Mouse (Mus musculus): ENCODE data around the gene Olfr250. TPM values are rescaled to one million over a fixed set of nuclear protein-coding genes. Genes with fewer than 3 reads are reported as not detected.
"Not testable (repeated sequence)": the region's sequence is repeated elsewhere in the genome, so short reads cannot be mapped to it uniquely, and the experiment has no call there.

The Olfr250 gene
- 0.11 and 0.20 TPM in 2 replicates for polyA plus RNA-seq (2015; fragmentation: Nextera tagmentation; extraction: Ambion mirVana)

DNA sequence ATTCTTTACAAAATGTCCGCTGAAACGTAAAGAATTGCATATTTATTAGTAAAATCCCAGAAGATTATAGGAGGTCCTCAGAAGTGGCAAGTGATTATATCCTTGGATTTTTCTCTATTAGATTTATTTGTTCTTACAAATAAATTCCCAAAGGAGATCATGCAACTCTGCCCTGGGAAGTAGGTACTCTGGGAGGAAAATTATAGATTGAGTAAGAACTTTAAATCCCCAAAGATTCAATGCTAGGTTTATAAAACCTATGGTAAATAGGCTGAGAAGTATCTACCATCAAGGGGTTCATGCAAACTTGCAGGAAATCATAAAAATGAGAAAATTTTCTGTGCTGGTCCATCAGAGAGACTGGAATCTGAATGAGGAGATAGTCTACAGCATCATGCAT is at the start of gene Olfr250:
TSS of gene Olfr250 (plus strand) at position 301 of the 400 bp plus-strand sequence.
- Histone ChIP-seq H3K9me3 (replicated peaks) (no peaks in the 10 kb centered on the region), H3K9ac (no peak within 1 kb of the TSS), H3K36me3 (no peaks in the 10 kb centered on the region), H3K27me3 (no peaks in the 10 kb centered on the region), H3K4me3 (replicated peaks) (no peak within 1 kb of the TSS), H3K4me1 (no peaks in the 10 kb centered on the region), H3K27ac (replicated peaks) (no peak within 1 kb of the TSS), H3K4me2 (replicated peaks) (no peak within 1 kb of the TSS)
- ATAC-seq (ENCODE audit: insufficient number of reproducible peaks, low FRiP score, low TSS enrichment, low read depth) = no peak
- WGBS = 82% methylated on average over 2 of the region's 2 CpGs

DNA sequence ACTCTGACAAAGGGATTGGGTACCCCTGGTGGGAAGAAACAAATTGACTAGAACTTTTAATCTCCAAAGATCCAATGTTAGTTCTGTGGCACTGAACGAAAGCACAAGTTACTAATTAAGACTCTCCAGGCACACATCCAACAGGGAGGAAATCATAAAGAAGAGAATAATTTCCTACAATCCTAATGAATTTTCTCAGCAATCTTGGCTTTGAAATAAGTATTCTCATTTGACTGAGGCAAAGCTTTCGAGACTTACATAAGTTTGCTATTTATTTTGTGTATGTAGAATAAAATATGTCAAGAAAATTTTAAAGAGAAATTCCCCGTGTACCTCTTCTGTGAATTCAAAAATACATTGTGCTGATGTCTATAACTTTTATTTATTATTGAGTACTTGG is 37.9 kb upstream of the Olfr250 start, which contains the start of gene Olfr25:
TSS of gene Olfr25 (plus strand) at position 301 of the 400 bp plus-strand sequence.
- Histone ChIP-seq H3K4me1 (no peaks in the 10 kb centered on the region), H3K27me3 (no peaks in the 10 kb centered on the region), H3K9ac (no peak within 1 kb of the TSS), H3K4me3 (replicated peaks) (no peak within 1 kb of the TSS), H3K9me3 (replicated peaks) (no peaks in the 10 kb centered on the region), H3K36me3 (no peaks in the 10 kb centered on the region), H3K27ac (replicated peaks) (no peak within 1 kb of the TSS), H3K4me2 (replicated peaks) (no peak within 1 kb of the TSS)
- WGBS = 66% methylated on average over 3 of the region's 3 CpGs
- ATAC-seq (ENCODE audit: insufficient number of reproducible peaks, low FRiP score, low TSS enrichment, low read depth) = no peak

DNA sequence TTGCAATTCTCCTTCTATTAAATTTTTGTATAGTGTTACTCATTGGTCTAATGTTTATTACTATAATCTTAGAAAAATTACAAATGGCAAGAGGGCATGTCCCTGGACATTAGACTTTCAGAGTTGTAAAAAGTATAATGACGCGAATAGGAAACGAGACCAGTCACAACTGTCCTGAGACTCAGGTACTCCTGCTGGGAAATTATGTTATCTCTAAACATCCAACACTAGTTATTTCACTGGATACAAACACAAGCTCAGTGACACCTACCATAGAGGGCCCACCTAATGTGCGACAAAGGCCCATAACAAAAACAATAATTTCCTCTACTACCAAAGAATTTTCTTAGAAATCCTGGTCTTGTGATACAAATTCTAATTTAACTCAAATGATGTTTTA is 18.6 kb upstream of the Olfr250 start, which contains the start of gene Olfr898:
TSS of gene Olfr898 (plus strand) at position 301 of the 400 bp plus-strand sequence.
- no peak within 1 kb of the TSS for H3K4me2 ChIP-seq (replicated peaks)
- no peak for ATAC-seq (ENCODE audit: insufficient number of reproducible peaks, low FRiP score, low TSS enrichment, low read depth)
- H3K4me3 ChIP-seq (replicated peaks) = no peak within 1 kb of the TSS
- H3K27me3 ChIP-seq = no peaks in the 10 kb centered on the region
- H3K27ac ChIP-seq (replicated peaks) = no peak within 1 kb of the TSS
- no peak within 1 kb of the TSS for H3K9ac ChIP-seq
- 92% methylated on average over 4 of the region's 4 CpGs for WGBS
- no peaks in the 10 kb centered on the region for H3K36me3 ChIP-seq
- H3K4me1 ChIP-seq = no peaks in the 10 kb centered on the region
- H3K9me3 ChIP-seq (replicated peaks) = no peaks in the 10 kb centered on the region

- no peak within 1 kb of the TSS for H3K4me3 ChIP-seq (replicated peaks)
- ATAC-seq (ENCODE audit: insufficient number of reproducible peaks, low FRiP score, low TSS enrichment, low read depth) = no peak
- no peaks in the 10 kb centered on the region for H3K27me3 ChIP-seq
- H3K36me3 ChIP-seq = no peaks in the 10 kb centered on the region
- H3K9ac ChIP-seq = no peak within 1 kb of the TSS
- WGBS = 58% methylated on average over 2 of the region's 2 CpGs
- H3K9me3 ChIP-seq (replicated peaks) = no peaks in the 10 kb centered on the region
- no peak within 1 kb of the TSS for H3K4me2 ChIP-seq (replicated peaks)
- no peaks in the 10 kb centered on the region for H3K4me1 ChIP-seq
- no peak within 1 kb of the TSS for H3K27ac ChIP-seq (replicated peaks)
These were observed 10.1 kb downstream of the Olfr250 start, which contains the start of gene Olfr251 for GRCm38 (mm10) chr9:38376786-38377185. Gene Olfr251 (plus strand): TSS chr9:38377086.

- Histone ChIP-seq H3K9ac (no peak within 1 kb of the TSS), H3K4me3 (replicated peaks) (no peak within 1 kb of the TSS), H3K27ac (replicated peaks) (no peak within 1 kb of the TSS), H3K9me3 (replicated peaks) (no peaks in the 10 kb centered on the region), H3K4me1 (no peaks in the 10 kb centered on the region), H3K4me2 (replicated peaks) (no peak within 1 kb of the TSS), H3K27me3 (no peaks in the 10 kb centered on the region), H3K36me3 (no peaks in the 10 kb centered on the region)
- ATAC-seq (ENCODE audit: insufficient number of reproducible peaks, low FRiP score, low TSS enrichment, low read depth) = no peak
- WGBS = 70% methylated on average over 1 of the region's 1 CpGs
These were observed 34.7 kb downstream of the Olfr250 start, which contains the start of gene Olfr147 for GRCm38 (mm10) chr9:38401398-38401797. Gene Olfr147 (plus strand): TSS chr9:38401698.

DNA sequence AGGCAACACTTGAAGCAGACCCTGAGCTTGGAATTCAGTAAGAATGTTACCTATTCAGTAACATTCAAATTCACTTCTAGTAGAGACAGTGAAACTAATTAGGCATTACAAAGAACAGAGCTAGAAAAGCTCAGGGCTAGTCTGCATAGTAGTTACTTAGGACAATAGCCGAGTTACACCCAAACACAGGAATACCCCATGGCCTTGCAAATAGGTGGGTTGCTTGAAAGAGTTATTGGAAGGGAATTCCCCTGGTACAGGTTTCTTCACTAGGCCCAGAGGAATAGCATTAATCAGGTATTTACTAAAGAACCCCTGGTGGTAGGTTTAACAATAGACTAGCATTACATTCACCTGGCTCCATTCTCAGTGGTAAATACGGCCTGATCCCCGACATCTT is 40.8 kb downstream of the Olfr250 start:
- ATAC-seq (ENCODE audit: insufficient number of reproducible peaks, low FRiP score, low TSS enrichment, low read depth); H3K4me3 ChIP-seq (replicated peaks); H3K36me3 ChIP-seq; H3K27me3 ChIP-seq; H3K27ac ChIP-seq (replicated peaks); H3K4me1 ChIP-seq; H3K9me3 ChIP-seq (replicated peaks); H3K4me2 ChIP-seq (replicated peaks); H3K9ac ChIP-seq: not testable (repeated sequence)
- 92% methylated on average over 3 of the region's 3 CpGs for WGBS

DNA sequence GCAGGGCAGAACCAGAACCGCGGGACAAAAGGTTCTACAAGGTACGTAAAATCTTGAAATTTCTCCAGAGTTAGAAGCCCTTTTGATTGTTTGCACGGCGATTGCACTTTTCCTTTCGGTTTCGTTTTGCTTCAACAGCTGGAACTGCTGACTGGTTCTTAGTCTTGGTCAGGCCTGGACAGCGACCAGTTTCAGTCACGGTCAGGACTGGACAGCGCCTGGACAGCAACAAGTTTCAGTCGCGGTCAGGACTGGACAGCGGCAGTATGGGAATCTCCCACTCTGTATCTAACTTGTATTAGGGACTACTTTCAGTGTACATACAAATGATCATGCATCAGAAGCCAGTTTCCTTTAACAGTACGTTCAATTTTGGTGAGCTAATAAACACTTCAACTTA is 46.8 kb downstream of the Olfr250 start:
- not testable (repeated sequence) for H3K4me3 ChIP-seq (replicated peaks); H3K36me3 ChIP-seq; H3K9ac ChIP-seq; ATAC-seq (ENCODE audit: insufficient number of reproducible peaks, low FRiP score, low TSS enrichment, low read depth); H3K27me3 ChIP-seq; H3K4me1 ChIP-seq; H3K4me2 ChIP-seq (replicated peaks); H3K9me3 ChIP-seq (replicated peaks); H3K27ac ChIP-seq (replicated peaks)
- WGBS = 89% methylated on average over 14 of the region's 14 CpGs

Other genes with a start within 250 kb of the Olfr250 start
- 0.05 TPM in 1 of 2 replicates, not detected in the other for gene Olfr890, start 224.4 kb upstream of the Olfr250 start, polyA plus RNA-seq (2015; fragmentation: Nextera tagmentation; extraction: Ambion mirVana)
- not detected in 2 replicates for gene Olfr891, start 186.1 kb upstream of the Olfr250 start, polyA plus RNA-seq (2015; fragmentation: Nextera tagmentation; extraction: Ambion mirVana)
- 0.16 TPM in 1 of 2 replicates, not detected in the other for gene Olfr893, start 158.5 kb upstream of the Olfr250 start, polyA plus RNA-seq (2015; fragmentation: Nextera tagmentation; extraction: Ambion mirVana)
- gene Olfr894, start 148.8 kb upstream of the Olfr250 start, polyA plus RNA-seq (2015; fragmentation: Nextera tagmentation; extraction: Ambion mirVana) = not detected in 2 replicates
- gene Olfr143, start 114.1 kb upstream of the Olfr250 start, polyA plus RNA-seq (2015; fragmentation: Nextera tagmentation; extraction: Ambion mirVana) = not detected in 2 replicates
- gene Olfr895, start 99.0 kb upstream of the Olfr250 start, polyA plus RNA-seq (2015; fragmentation: Nextera tagmentation; extraction: Ambion mirVana) = not detected in 2 replicates
- not detected in 2 replicates for gene Olfr896-ps1, start 75.8 kb upstream of the Olfr250 start, polyA plus RNA-seq (2015; fragmentation: Nextera tagmentation; extraction: Ambion mirVana)
- 0.20 TPM in 1 of 2 replicates, not detected in the other for gene Olfr25, start 37.8 kb upstream of the Olfr250 start, polyA plus RNA-seq (2015; fragmentation: Nextera tagmentation; extraction: Ambion mirVana)
- not detected in 2 replicates for gene Olfr898, start 18.5 kb upstream of the Olfr250 start, polyA plus RNA-seq (2015; fragmentation: Nextera tagmentation; extraction: Ambion mirVana)
- gene Olfr251, start 10.2 kb downstream of the Olfr250 start, polyA plus RNA-seq (2015; fragmentation: Nextera tagmentation; extraction: Ambion mirVana) = not detected in 2 replicates
- not detected in 2 replicates for gene Olfr147, start 34.8 kb downstream of the Olfr250 start, polyA plus RNA-seq (2015; fragmentation: Nextera tagmentation; extraction: Ambion mirVana)
- not detected in 2 replicates for gene Olfr901, start 62.6 kb downstream of the Olfr250 start, polyA plus RNA-seq (2015; fragmentation: Nextera tagmentation; extraction: Ambion mirVana)
- gene Olfr902, start 80.8 kb downstream of the Olfr250 start, polyA plus RNA-seq (2015; fragmentation: Nextera tagmentation; extraction: Ambion mirVana) = not detected in 2 replicates
- gene Olfr904, start 96.2 kb downstream of the Olfr250 start, polyA plus RNA-seq (2015; fragmentation: Nextera tagmentation; extraction: Ambion mirVana) = not detected in 2 replicates
- gene Olfr905, start 104.2 kb downstream of the Olfr250 start, polyA plus RNA-seq (2015; fragmentation: Nextera tagmentation; extraction: Ambion mirVana) = 0.05 TPM in 1 of 2 replicates, not detected in the other
- gene Olfr906, start 120.2 kb downstream of the Olfr250 start, polyA plus RNA-seq (2015; fragmentation: Nextera tagmentation; extraction: Ambion mirVana) = not detected in 2 replicates
- gene Olfr907, start 128.9 kb downstream of the Olfr250 start, polyA plus RNA-seq (2015; fragmentation: Nextera tagmentation; extraction: Ambion mirVana) = not detected in 2 replicates
- not detected in 2 replicates for gene Olfr911-ps1, start 154.7 kb downstream of the Olfr250 start, polyA plus RNA-seq (2015; fragmentation: Nextera tagmentation; extraction: Ambion mirVana)
- gene Olfr910, start 171.0 kb downstream of the Olfr250 start, polyA plus RNA-seq (2015; fragmentation: Nextera tagmentation; extraction: Ambion mirVana) = 0.11 TPM in 1 of 2 replicates, not detected in the other
- not detected in 2 replicates for gene Olfr912, start 213.3 kb downstream of the Olfr250 start, polyA plus RNA-seq (2015; fragmentation: Nextera tagmentation; extraction: Ambion mirVana)
- not detected in 2 replicates for gene Olfr913, start 225.9 kb downstream of the Olfr250 start, polyA plus RNA-seq (2015; fragmentation: Nextera tagmentation; extraction: Ambion mirVana)
- gene Olfr914, start 238.2 kb downstream of the Olfr250 start, polyA plus RNA-seq (2015; fragmentation: Nextera tagmentation; extraction: Ambion mirVana) = not detected in 2 replicates